Mouse (Mus musculus) ES-Bruce4 (cell line): ENCODE measurements around the gene Ntn5.

Experiments
- CTCF ChIP-seq: IDR thresholded peaks from one replicate; pipeline ENCODE4 v1.8.1; 2011; ENCODE audit warnings: low read depth, low read length
- POLR2A ChIP-seq: IDR thresholded peaks from one replicate; pipeline ENCODE4 v1.8.1; 2011; ENCODE audit warnings: low read length; ENCODE audit not compliant: insufficient read depth

DNA sequence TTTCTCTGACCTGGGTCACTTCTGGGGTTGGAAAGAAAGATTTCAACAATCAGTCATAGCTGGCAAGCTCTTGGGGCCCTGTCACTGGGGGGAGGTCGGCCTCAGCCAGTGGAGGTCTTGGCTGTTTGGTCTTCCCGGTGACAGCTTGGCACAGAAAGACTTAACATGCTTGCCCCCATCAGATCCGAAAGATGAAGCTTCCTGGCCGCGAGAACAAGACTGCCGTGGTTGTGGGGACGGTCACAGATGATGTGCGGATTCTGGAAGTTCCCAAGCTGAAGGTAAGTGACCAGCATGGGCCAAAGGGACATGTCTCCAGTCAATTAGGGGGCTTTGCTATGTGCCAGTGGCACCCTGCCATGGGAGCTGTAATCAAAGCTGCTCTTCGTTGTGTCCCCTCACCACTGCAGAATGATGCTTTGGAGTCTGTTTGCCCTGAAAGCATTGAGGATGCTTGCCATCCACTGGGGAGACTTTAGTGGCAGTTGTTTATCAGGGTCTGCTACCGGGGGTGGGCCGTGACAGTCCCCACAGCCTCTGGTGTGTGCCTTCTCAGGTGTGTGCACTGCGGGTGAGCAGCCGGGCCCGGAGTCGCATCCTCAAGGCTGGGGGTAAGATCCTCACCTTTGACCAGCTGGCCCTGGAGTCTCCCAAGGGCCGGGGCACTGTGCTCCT is 36.1 kb downstream of the Ntn5 start:
- TF ChIP-seq CTCF (no peak), POLR2A (no peak)
